Mouse (Mus musculus) spleen, adult 18-20 months (tissue): ENCODE results near the gene Ppp1r9a.

Experiments used
- DNase-seq, 2 experiments: peaks; one replicate each; pipeline ENCODE4 v3.0.0; 2022; ENCODE audit warnings: mixed read lengths in 2 of 2

The Ppp1r9a gene

GRCm38 (mm10) chr6:5008603-5009002, 105.9 kb downstream of the Ppp1r9a start:
- DNase-seq: no peak

GRCm38 (mm10) chr6:5010553-5011416, 108.1 kb downstream of the Ppp1r9a start:
- no peak for DNase-seq

GRCm38 (mm10) chr6:5012794-5013193, 110.1 kb downstream of the Ppp1r9a start:
- no peak for DNase-seq

- no peak for DNase-seq
These were observed 111.8 kb downstream of the Ppp1r9a start for GRCm38 (mm10) chr6:5014567-5014966.

GRCm38 (mm10) chr6:5015173-5015572, 112.5 kb downstream of the Ppp1r9a start:
- DNase-seq: no peak

GRCm38 (mm10) chr6:5017945-5018511, 115.3 kb downstream of the Ppp1r9a start:
- DNase-seq: no peak

GRCm38 (mm10) chr6:5019208-5019607, 116.5 kb downstream of the Ppp1r9a start:
- DNase-seq: no peak

- DNase-seq: no peak
These were observed 117.3 kb downstream of the Ppp1r9a start for GRCm38 (mm10) chr6:5019969-5020368.

- no peak for DNase-seq
These were observed 117.8 kb downstream of the Ppp1r9a start for GRCm38 (mm10) chr6:5020510-5020909.

- DNase-seq: no peak
These were observed 120.0 kb downstream of the Ppp1r9a start for GRCm38 (mm10) chr6:5022677-5023076.

GRCm38 (mm10) chr6:5024893-5025292, 122.2 kb downstream of the Ppp1r9a start:
- DNase-seq: no peak

GRCm38 (mm10) chr6:5026772-5027171, 124.1 kb downstream of the Ppp1r9a start:
- DNase-seq: no peak

GRCm38 (mm10) chr6:5027213-5027612, 124.5 kb downstream of the Ppp1r9a start:
- no peak for DNase-seq

GRCm38 (mm10) chr6:5027801-5028200, 125.1 kb downstream of the Ppp1r9a start:
- DNase-seq: no peak

- DNase-seq: no peak
These were observed 126.6 kb downstream of the Ppp1r9a start for GRCm38 (mm10) chr6:5029205-5029927.

GRCm38 (mm10) chr6:5029956-5030355, 127.2 kb downstream of the Ppp1r9a start:
- no peak for DNase-seq

GRCm38 (mm10) chr6:5032986-5033633, 130.4 kb downstream of the Ppp1r9a start:
- no peak for DNase-seq

GRCm38 (mm10) chr6:5037225-5037624, 134.5 kb downstream of the Ppp1r9a start:
- DNase-seq: no peak

GRCm38 (mm10) chr6:5038140-5038749, 135.5 kb downstream of the Ppp1r9a start:
- no peak for DNase-seq

GRCm38 (mm10) chr6:5039316-5039715, 136.6 kb downstream of the Ppp1r9a start:
- no peak for DNase-seq

- DNase-seq: no peak
These were observed 143.1 kb downstream of the Ppp1r9a start for GRCm38 (mm10) chr6:5045854-5046253.

- no peak for DNase-seq
These were observed 145.3 kb downstream of the Ppp1r9a start for GRCm38 (mm10) chr6:5048025-5048424.

- DNase-seq: no peak
These were observed 149.6 kb downstream of the Ppp1r9a start for GRCm38 (mm10) chr6:5052309-5052708.
